Mouse (Mus musculus) embryonic facial prominence, embryonic 11.5 days (tissue): ENCODE data around the gene Il10ra. TPM values are rescaled to one million over a fixed set of nuclear protein-coding genes. Genes with fewer than 3 reads are reported as not detected.
A peak's percentile ranks its signal among the peaks of the same experiment; 100 is the strongest.

ENCODE experiments used
- ATAC-seq: fragments of 200-750 bp; cut with Nextera tagmentation; replicated peaks from 2 replicates; pipeline ENCODE4 v1.8.0; 2017; ENCODE audit warnings: low read depth; ENCODE audit not compliant: insufficient number of reproducible peaks, low FRiP score, low TSS enrichment
- DNase-seq: peaks from one replicate; pipeline ENCODE4 v3.0.0-alpha.2; 2015; ENCODE audit warnings: low spot score
- H3K27ac ChIP-seq: fragments of 300-500 bp; sonication (generic); replicated peaks from 2 replicates; pipeline ENCODE4 v1.5.1; 2014; ENCODE audit warnings: mild to moderate bottlenecking, low read depth, low read length, control low read depth
- H3K27me3 ChIP-seq: fragments of 300-500 bp; sonication (generic); 2 replicates; pipeline ENCODE4 v1.6.1; 2014; ENCODE audit warnings: mild to moderate bottlenecking, low read length, moderate library complexity, mixed read lengths; ENCODE audit not compliant: control insufficient read depth, insufficient read depth
- H3K36me3 ChIP-seq: fragments of 300-500 bp; sonication (generic); replicated peaks from 2 replicates; pipeline ENCODE4 v1.6.1; 2014; ENCODE audit warnings: low read depth, mild to moderate bottlenecking, low read length, moderate library complexity, mixed read lengths; ENCODE audit not compliant: control insufficient read depth, insufficient read depth
- H3K4me1 ChIP-seq: fragments of 300-500 bp; sonication (generic); 2 replicates; pipeline ENCODE4 v1.6.1; 2014; ENCODE audit warnings: low read length, mixed read lengths; ENCODE audit not compliant: control insufficient read depth, insufficient read depth
- H3K4me2 ChIP-seq: fragments of 300-500 bp; sonication (generic); 2 replicates; pipeline ENCODE4 v1.6.1; 2014; ENCODE audit warnings: low read depth, mild to moderate bottlenecking, control low read depth, low read length, moderate library complexity
- H3K4me3 ChIP-seq: fragments of 300-500 bp; sonication (generic); 2 replicates; pipeline ENCODE4 v1.5.1; 2014; ENCODE audit warnings: low read depth, low read length, control low read depth
- H3K9ac ChIP-seq: fragments of 300-500 bp; sonication (generic); replicated peaks from 2 replicates; pipeline ENCODE4 v1.6.1; 2014; ENCODE audit warnings: mild to moderate bottlenecking, control low read depth, low read length
- H3K9me3 ChIP-seq: fragments of 300-500 bp; sonication (generic); replicated peaks from 2 replicates; pipeline ENCODE4 v1.6.1; 2016; ENCODE audit warnings: mild to moderate bottlenecking, low read length, inconsistent platforms, mixed read lengths; ENCODE audit not compliant: control insufficient read depth
- WGBS: fragments of 180-500 bp; shearing (Covaris S2); extraction: QIAGEN DNeasy Blood & Tissue Kit; methylation state at CpG from one replicate; pipeline ENCODE4 v1.1.7; 2014; 5-methylcytosine and 5-hydroxymethylcytosine counted together
- polyA plus RNA-seq: library from polyadenylated mRNA; unstranded; fragments of >200 nt; fragmentation: Nextera tagmentation; extraction: Ambion mirVana; gene quantifications from 2 replicates; pipeline ENCODE4 v1.2.1, GENCODE M21; 2014

Gene Il10ra
- polyA plus RNA-seq = 0.22 and 1.2 TPM in 2 replicates

DNA sequence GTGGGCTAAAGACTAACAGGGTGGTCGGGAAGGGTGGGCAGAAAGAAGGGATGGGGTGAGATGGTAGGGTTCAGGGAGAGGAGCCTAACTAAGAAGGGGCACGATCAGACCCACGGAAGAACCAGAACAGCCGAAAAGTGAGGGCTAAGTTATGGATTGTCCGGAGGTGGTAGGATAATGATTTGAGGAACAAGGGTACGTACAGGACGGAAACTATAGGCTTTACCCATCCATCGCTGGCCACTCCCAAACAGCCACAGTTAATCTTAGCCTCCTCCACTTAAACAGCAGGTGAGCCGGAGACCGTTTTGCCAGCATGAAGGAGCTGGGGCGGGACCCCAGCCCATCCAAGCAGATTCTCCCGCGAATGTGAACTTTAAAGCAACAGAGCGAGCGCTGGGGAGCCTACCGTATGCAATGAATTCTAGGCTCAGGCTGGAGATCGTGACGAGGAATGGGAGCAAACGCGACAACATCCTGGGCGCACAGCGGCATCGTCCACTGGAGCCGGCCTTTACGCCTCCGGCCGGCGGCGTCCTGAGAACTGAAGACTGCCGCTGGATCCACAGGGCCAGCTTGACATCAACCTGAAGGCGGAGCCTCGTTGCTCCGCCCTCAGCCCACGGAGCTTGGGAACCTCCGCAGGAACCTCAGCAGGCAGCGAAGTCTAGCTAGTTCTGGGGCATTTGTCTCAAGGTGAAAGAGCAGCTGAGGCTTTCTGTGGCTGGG lies at the start of gene Il10ra:
TSS of gene Il10ra (minus strand) at position 553 of the 729 bp plus-strand sequence.
- H3K27me3 ChIP-seq = peaks cover 16% of the 10 kb centered on the region
- H3K4me2 ChIP-seq = peak within 1 kb of the TSS; percentile 48
- H3K4me3 ChIP-seq = peak within 1 kb of the TSS; percentile 27
- no peaks in the 10 kb centered on the region for H3K4me1 ChIP-seq
- DNase-seq (peak; percentile 69), ATAC-seq (no peak)
- H3K36me3 ChIP-seq = no peaks in the 10 kb centered on the region
- no peaks in the 10 kb centered on the region for H3K9me3 ChIP-seq
- H3K27ac ChIP-seq = no peak within 1 kb of the TSS
- peak within 1 kb of the TSS; percentile 3; the same call in 1 of the 2 replicates for H3K9ac ChIP-seq
- WGBS = 8% methylated on average over 36 of the region's 36 CpGs

DNA sequence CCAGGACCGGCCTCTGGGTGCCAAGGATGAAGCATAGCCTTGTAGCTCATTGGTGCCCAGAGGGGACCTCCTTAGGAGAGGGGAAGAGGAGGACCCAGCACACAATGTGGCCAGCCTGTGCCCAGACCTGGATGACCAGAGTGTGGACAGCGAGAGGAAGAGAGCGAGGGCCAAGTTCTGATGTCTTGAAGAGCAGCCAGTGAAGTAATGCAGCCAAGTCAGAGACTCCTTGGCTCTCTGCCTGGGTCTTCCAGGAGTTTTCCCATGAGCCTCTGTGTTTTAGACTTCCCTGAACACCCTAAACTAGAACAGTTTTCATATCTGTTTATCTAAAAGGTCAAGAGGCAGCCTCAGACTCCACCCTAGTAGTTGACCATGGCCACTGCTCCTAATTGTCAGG lies 48.7 kb upstream of the Il10ra start:
- Histone ChIP-seq H3K9ac (no peak overlapping the region), H3K36me3 (no peaks in the 10 kb centered on the region), H3K9me3 (no peaks in the 10 kb centered on the region), H3K4me3 (no peak overlapping the region), H3K4me1 (no peaks in the 10 kb centered on the region), H3K27me3 (no peaks in the 10 kb centered on the region), H3K4me2 (no peak overlapping the region), H3K27ac (no peak overlapping the region)
- ATAC-seq (no peak), DNase-seq (no peak)
- WGBS = 87% methylated on average over 3 of the region's 3 CpGs

DNA sequence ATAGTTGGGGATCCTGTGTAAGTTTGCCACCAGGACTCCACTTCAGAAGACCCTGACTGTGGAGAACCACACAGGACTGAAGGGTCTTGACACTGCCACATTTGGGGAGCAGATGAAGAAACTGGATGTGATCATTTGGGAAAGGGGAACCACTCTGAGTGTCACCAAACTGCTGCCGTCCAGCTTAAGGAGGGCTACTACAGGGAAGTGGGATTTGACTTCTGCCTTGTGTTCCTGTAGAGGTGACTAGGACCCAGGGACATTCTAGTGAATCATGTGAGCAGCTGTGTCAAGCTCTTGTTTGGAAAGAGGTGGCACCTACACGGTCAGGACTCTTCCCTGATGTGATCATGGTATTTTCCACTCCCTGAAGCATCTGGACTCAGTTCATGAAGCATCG lies 45.0 kb upstream of the Il10ra start:
- H3K4me1 ChIP-seq = no peaks in the 10 kb centered on the region
- ATAC-seq (no peak), DNase-seq (no peak)
- no peak overlapping the region for H3K27ac ChIP-seq
- no peaks in the 10 kb centered on the region for H3K9me3 ChIP-seq
- no peak overlapping the region for H3K4me2 ChIP-seq
- no peak overlapping the region for H3K9ac ChIP-seq
- H3K27me3 ChIP-seq = no peaks in the 10 kb centered on the region
- H3K36me3 ChIP-seq = no peaks in the 10 kb centered on the region
- WGBS = 76% methylated on average over 3 of the region's 3 CpGs
- H3K4me3 ChIP-seq = no peak overlapping the region

DNA sequence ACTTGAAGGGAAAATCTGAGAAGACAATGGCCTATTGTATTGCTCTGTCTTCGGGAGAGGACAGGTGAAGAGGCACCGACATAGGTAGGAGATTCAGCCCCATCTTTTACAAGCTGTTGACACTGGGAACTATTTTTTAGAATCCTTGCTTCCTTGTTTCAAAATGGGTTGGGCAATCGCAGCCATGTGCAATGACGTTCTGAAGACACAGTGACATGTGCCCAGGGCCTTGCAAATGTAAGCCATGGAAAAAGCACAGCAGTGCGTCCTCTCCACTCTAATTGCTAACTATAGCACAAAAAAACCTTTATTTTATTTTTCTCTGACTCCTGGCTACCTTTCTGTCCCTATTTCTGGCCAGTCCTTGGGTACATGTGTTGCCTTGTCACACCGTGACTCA lies 42.9 kb upstream of the Il10ra start:
- DNase-seq (no peak), ATAC-seq (no peak)
- Histone ChIP-seq H3K4me1 (no peaks in the 10 kb centered on the region), H3K4me3 (no peak overlapping the region), H3K9me3 (no peaks in the 10 kb centered on the region), H3K27me3 (no peaks in the 10 kb centered on the region), H3K27ac (no peak overlapping the region), H3K4me2 (no peak overlapping the region), H3K9ac (no peak overlapping the region), H3K36me3 (no peaks in the 10 kb centered on the region)
- WGBS = 79% methylated on average over 6 of the region's 6 CpGs

DNA sequence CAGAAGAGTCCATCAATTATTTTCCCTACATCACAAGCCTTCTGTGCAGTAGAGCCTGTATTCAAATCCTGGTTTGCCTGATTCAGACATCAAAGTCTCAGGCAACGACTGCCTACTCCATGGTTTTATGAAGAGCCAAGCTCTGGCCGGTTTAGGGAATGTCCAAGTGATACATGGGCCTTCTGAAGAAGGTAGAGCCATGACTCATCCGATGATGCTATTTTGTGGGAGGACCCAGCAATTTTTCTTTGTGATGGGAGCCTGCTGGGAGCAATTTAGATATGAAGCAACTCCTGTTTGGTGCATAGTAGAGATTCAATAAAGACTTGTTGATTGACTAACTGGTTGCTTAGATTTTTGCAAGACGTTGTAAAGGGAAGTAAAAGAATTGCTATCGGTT lies 39.6 kb upstream of the Il10ra start:
- Histone ChIP-seq H3K36me3 (no peaks in the 10 kb centered on the region), H3K9me3 (no peaks in the 10 kb centered on the region)
- WGBS = 88% methylated on average over 5 of the region's 5 CpGs

DNA sequence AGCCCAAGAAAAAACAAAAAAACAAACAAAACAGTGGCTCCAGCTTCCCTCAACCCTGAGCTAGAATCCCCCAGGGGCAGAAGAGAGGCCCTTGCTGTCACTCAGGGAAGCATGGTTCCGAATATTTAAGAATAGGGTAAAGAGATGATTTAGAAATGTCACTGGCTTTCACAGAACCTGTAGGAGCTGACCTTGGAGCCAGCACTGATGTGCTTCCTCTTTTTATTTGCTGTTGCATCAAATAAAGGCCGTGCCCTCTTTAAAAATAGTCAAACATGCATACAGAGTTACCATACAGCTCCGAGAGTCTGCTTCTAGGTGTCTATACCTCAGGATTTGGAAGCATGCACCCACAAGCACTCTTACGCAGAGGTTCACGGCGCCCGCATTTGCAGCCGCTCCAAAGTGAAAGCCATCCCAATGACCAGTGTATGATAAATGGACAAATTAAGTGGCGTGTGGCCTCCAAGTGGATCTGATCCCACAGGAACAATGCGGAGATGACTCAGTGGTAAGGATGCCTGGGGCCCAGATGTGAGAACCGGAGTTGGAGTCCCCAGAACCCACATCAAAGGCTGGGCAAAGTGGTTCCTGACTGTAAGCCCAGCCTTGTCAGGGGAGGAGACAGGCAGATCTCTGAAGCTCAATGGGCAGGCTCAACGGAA lies 37.9 kb upstream of the Il10ra start:
- Histone ChIP-seq H3K4me3 (no peak overlapping the region), H3K9me3 (no peaks in the 10 kb centered on the region), H3K4me2 (no peak overlapping the region), H3K27me3 (no peaks in the 10 kb centered on the region), H3K36me3 (no peaks in the 10 kb centered on the region), H3K4me1 (no peaks in the 10 kb centered on the region), H3K9ac (no peak overlapping the region), H3K27ac (no peak overlapping the region)
- DNase-seq = no peak
- 77% methylated on average over 12 of the region's 12 CpGs for WGBS
- no peak for ATAC-seq

More for the DNA sequence above, 39.6 kb upstream of the Il10ra start:
- Histone ChIP-seq H3K4me1 (no peaks in the 10 kb centered on the region), H3K27ac (no peak overlapping the region), H3K9ac (no peak overlapping the region), H3K4me3 (no peak overlapping the region), H3K27me3 (no peaks in the 10 kb centered on the region), H3K4me2 (no peak overlapping the region)
- ATAC-seq = no peak
- no peak for DNase-seq

DNA sequence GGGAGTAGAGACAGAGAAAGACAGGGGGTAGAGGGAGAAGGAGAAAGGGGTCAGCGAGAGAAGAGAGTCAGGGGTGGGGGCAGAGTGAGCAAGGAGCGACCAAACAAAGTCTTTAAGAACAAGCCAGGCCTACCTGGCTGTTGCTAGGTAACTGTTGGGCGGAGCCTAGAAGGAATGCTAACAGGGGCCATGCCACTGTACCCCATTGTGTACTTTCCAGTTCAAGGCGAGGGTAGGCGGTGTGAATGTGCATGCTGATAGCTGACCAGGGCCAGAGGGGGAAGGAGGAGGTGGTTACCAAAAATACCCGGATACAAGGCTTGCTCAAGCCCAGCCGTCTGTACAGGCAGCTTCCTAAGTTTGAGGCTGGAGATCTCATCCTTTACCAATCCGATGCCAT lies 32.8 kb upstream of the Il10ra start:
- H3K9me3 ChIP-seq = no peaks in the 10 kb centered on the region
- H3K4me1 ChIP-seq = no peaks in the 10 kb centered on the region
- H3K9ac ChIP-seq = no peak overlapping the region
- H3K27ac ChIP-seq = no peak overlapping the region
- ATAC-seq (no peak), DNase-seq (no peak)
- H3K27me3 ChIP-seq = no peaks in the 10 kb centered on the region
- no peak overlapping the region for H3K4me2 ChIP-seq
- WGBS = 88% methylated on average over 8 of the region's 8 CpGs
- H3K4me3 ChIP-seq = no peak overlapping the region
- no peaks in the 10 kb centered on the region for H3K36me3 ChIP-seq

DNA sequence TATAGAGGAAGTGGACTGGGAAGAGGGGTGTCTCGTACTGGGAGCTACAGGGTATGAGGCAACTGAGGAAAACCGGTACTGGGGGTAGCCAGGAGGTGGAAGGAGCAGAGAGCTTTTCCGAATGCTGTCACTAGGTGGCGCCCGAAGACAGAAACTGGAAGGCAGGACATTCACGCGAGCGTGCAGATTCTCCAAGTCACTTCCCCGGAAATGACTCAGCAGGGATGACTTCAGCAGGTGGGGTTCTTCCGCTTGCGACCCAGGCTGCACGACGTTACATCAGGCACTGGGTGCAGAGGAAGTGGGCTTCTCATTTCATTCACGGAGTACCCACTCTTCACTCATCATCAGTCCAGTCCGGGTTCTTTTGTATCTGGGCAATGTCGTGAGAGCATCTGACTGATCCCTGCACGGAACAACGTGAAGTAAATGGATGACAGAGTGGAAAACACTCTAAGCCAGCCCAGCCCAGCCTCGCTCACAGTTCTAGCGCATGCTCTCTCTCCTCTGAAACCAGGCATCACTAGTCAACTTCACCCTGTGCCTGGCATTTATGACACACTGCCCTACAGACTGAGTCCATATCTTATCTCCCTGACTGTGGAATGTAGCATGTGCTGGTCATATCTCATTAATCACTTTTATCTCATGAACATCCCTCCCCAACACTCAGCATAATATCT lies 31.6 kb upstream of the Il10ra start:
- 17% methylated on average over 20 of the region's 20 CpGs for WGBS
- DNase-seq (peak; percentile 94), ATAC-seq (peak; percentile 44; the same call in 1 of the 2 replicates)
- peak overlapping the region; percentile 40 for H3K4me2 ChIP-seq
- no peaks in the 10 kb centered on the region for H3K27me3 ChIP-seq
- no peak overlapping the region; the same call in 1 of the 2 replicates for H3K4me3 ChIP-seq
- H3K4me1 ChIP-seq = no peaks in the 10 kb centered on the region
- H3K9me3 ChIP-seq = no peaks in the 10 kb centered on the region
- peak overlapping the region; percentile 39 for H3K9ac ChIP-seq
- no peaks in the 10 kb centered on the region for H3K36me3 ChIP-seq
- H3K27ac ChIP-seq = no peak overlapping the region
